ENCODE assay signal across 10 mouse cellular contexts in the genomic region with DNA sequence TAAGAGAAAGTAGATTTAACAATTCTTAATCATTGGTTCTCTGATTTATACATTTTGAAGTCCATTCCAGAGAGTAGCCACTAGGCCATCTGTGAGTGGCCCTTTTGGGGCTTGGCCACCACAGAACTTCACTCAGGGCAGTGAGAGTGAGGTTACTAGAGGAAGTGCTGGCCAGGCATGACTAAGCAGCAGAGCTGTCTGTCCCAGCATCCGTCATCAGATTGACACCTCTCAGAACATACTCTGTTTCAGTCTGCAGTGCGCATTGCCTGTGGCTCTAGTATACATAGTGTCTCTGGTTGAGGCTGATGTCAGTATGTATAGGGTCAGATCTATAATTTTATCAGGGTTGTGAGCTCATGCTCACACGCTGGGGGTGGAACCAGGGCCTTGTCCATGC. TPM values are rescaled to one million over a fixed set of nuclear protein-coding genes. Genes with fewer than 3 reads are reported as not detected.
DNase-seq lines count a peak whose midpoint lies in the region; ATAC-seq and TF ChIP-seq lines count a peak whose summit lies in the region.
"Had no signal": no experiment of that assay in that cellular context is flagged by ENCODE, and none has a peak within 500 bp of the region (broad histone marks: within the 10 kb centered on the region; RNA-seq: fewer than 3 reads in every experiment).

No protein-coding gene starts in this region.

- H3K9ac ChIP-seq in liver, adult 2 months (ENCODE audit: low read depth, low read length) = no peak overlapping the region
- no peak overlapping the region for H3K9ac ChIP-seq in forebrain, embryonic 14.5 days (ENCODE audit: low read length)
- H3K9ac ChIP-seq: hindbrain, embryonic 15.5 days had no signal

- intact Hi-C loops in left cerebral cortex, postnatal 10 days (cut with DNase I) = no loop called here

- no peaks in the 10 kb centered on the region for H3K9me3 ChIP-seq in forebrain, embryonic 14.5 days (replicated peaks; ENCODE audit: control insufficient read depth, low read length)
- H3K9me3 ChIP-seq in embryonic facial prominence, embryonic 10.5 days = no peaks in the 10 kb centered on the region
- H3K9me3 ChIP-seq: hindbrain, embryonic 15.5 days had no signal

- H3K4me2 ChIP-seq in forebrain, embryonic 14.5 days (ENCODE audit: low read length) = no peak overlapping the region
- H3K4me2 ChIP-seq: hindbrain, embryonic 15.5 days had no signal

- no peaks in the 10 kb centered on the region for H3K36me3 ChIP-seq in liver, adult 2 months (ENCODE audit: control insufficient read depth, insufficient read depth, low read length)
- no peaks in the 10 kb centered on the region for H3K36me3 ChIP-seq in forebrain, embryonic 14.5 days (ENCODE audit: control insufficient read depth, insufficient read depth, low read length)
- peaks cover 3% of the 10 kb centered on the region; the same call in 1 of the 2 replicates for H3K36me3 ChIP-seq in embryonic facial prominence, embryonic 10.5 days (replicated peaks)
- H3K36me3 ChIP-seq: hindbrain, embryonic 15.5 days had no signal

- no peak for TF ChIP-seq POLR2A in liver, adult 2 months (IDR thresholded peaks at IDR 0.05; ENCODE audit: extremely low read depth, insufficient read depth, low read length)

- DNase-seq in heart, adult 11 months = peak; percentile 94
- no peak for DNase-seq in heart, adult 8-10 months (ENCODE audit: low spot score)
- peak; percentile 22 to 27 for DNase-seq in spleen, adult 18-20 months
- no peak for DNase-seq in spleen, adult 12 weeks (ENCODE audit: low spot score)
- peak; percentile 76 for DNase-seq in liver, adult 2 months (ENCODE audit: extremely low read depth, low read depth, low spot score)
- no peak for DNase-seq in forebrain, embryonic 14.5 days (ENCODE audit: low spot score)
- DNase-seq in left cerebral cortex, postnatal 10 days (ENCODE audit: extremely low spot score in 1 of 2, low spot score in 2 of 2) = no peak
- DNase-seq in embryonic facial prominence, embryonic 10.5 days (ENCODE audit: low spot score) = no peak
- DNase-seq: midbrain, embryonic 14.5 days had no signal

- H3K27me3 ChIP-seq in liver, adult 2 months (ENCODE audit: control insufficient read depth, insufficient read depth, low read length) = no peaks in the 10 kb centered on the region
- H3K27me3 ChIP-seq in forebrain, embryonic 14.5 days (replicated peaks; ENCODE audit: control insufficient read depth, insufficient read depth, low read length) = no peaks in the 10 kb centered on the region
- H3K27me3 ChIP-seq in embryonic facial prominence, embryonic 10.5 days (replicated peaks; ENCODE audit: low read depth, poor library complexity, severe bottlenecking) = no peaks in the 10 kb centered on the region
- H3K27me3 ChIP-seq: hindbrain, embryonic 15.5 days had no signal

- peaks cover 40% of the 10 kb centered on the region for H3K4me1 ChIP-seq in liver, adult 2 months (ENCODE audit: control insufficient read depth, insufficient read depth, low read length)
- peaks cover 11% of the 10 kb centered on the region for H3K4me1 ChIP-seq in forebrain, embryonic 14.5 days (ENCODE audit: control insufficient read depth, insufficient read depth, low read length)
- peaks cover 18% of the 10 kb centered on the region for H3K4me1 ChIP-seq in embryonic facial prominence, embryonic 10.5 days

- H3K4me3 ChIP-seq in liver, adult 2 months (ENCODE audit: insufficient read depth, low read depth, low read length) = no peak overlapping the region
- no peak overlapping the region for H3K4me3 ChIP-seq in forebrain, embryonic 14.5 days (ENCODE audit: low read depth, low read length)
- H3K4me3 ChIP-seq in embryonic facial prominence, embryonic 10.5 days = no peak overlapping the region
- H3K4me3 ChIP-seq: hindbrain, embryonic 15.5 days had no signal

- no peak for ATAC-seq in forebrain, embryonic 14.5 days

- WGBS in liver, adult 2 months = 27% methylated on average over 3 of the region's 3 CpGs
- WGBS in forebrain, embryonic 14.5 days = 96% methylated on average over 3 of the region's 3 CpGs
- 88% methylated on average over 3 of the region's 3 CpGs for WGBS in embryonic facial prominence, embryonic 10.5 days

- peaks cover 31% of the 10 kb centered on the region for H3K79me2 ChIP-seq in liver, adult 2 months (ENCODE audit: control insufficient read depth, insufficient read depth, low read length)

- peak overlapping the region; percentile 98 for H3K27ac ChIP-seq in liver, adult 2 months (replicated peaks; ENCODE audit: insufficient read depth, low read depth, low read length)
- no peak overlapping the region for H3K27ac ChIP-seq in forebrain, embryonic 14.5 days (ENCODE audit: low read depth, low read length)
- no peak overlapping the region for H3K27ac ChIP-seq in embryonic facial prominence, embryonic 10.5 days (replicated peaks)
- H3K27ac ChIP-seq: hindbrain, embryonic 15.5 days had no signal

- no peak for TF ChIP-seq CTCF in liver, adult 2 months (IDR thresholded peaks at IDR 0.05; ENCODE audit: low read depth, low read length)

RNA-seq across cellular contexts. Expression of gene Cds2, which starts 6.3 kb away (rescaled TPM):
- total RNA-seq in heart, adult 8-10 months (2022) = 10 to 100 TPM; 79.2 to 97.9 (median 83.9) TPM
- total RNA-seq in liver, adult 2 months (2014; rRNA removed) = 48.1 and 63.4 TPM in 2 replicates
- polyA plus RNA-seq in liver, adult 2 months (2012; rRNA removed) = 41.6 and 43.8 TPM in 2 replicates
- polyA plus RNA-seq in forebrain, embryonic 14.5 days (2014; fragmentation: Nextera tagmentation; extraction: Ambion mirVana) = 23.2 and 29.3 TPM in 2 replicates
- 100 to 1,000 TPM; 182 to 191 TPM for total RNA-seq in left cerebral cortex, postnatal 10 days (2021)
- 20.0 and 23.2 TPM in 2 replicates for polyA plus RNA-seq in embryonic facial prominence, embryonic 10.5 days (2016; fragmentation: Nextera tagmentation; extraction: Ambion mirVana)

RNA-seq across cellular contexts. Expression of gene Pcna, which starts 16.1 kb away (rescaled TPM):
- total RNA-seq in heart, adult 8-10 months (2022) = 10 to 100 TPM; 33.1 to 42.6 (median 38.3) TPM
- total RNA-seq in liver, adult 2 months (2014; rRNA removed) = 39.0 and 47.1 TPM in 2 replicates
- 20.6 and 22.5 TPM in 2 replicates for polyA plus RNA-seq in liver, adult 2 months (2012; rRNA removed)
- polyA plus RNA-seq in forebrain, embryonic 14.5 days (2014; fragmentation: Nextera tagmentation; extraction: Ambion mirVana) = 217 and 258 TPM in 2 replicates
- total RNA-seq in left cerebral cortex, postnatal 10 days (2021) = 10 to 100 TPM; 57.1 to 61.2 TPM
- polyA plus RNA-seq in embryonic facial prominence, embryonic 10.5 days (2016; fragmentation: Nextera tagmentation; extraction: Ambion mirVana) = 382 and 392 TPM in 2 replicates

RNA-seq across cellular contexts. Expression of gene Tmem230, which starts 21.6 kb away (rescaled TPM):
- total RNA-seq in heart, adult 8-10 months (2022) = 10 to 100 TPM; 25.1 to 29.2 (median 26.2) TPM
- 14.8 and 23.0 TPM in 2 replicates for total RNA-seq in liver, adult 2 months (2014; rRNA removed)
- polyA plus RNA-seq in liver, adult 2 months (2012; rRNA removed) = 35.2 and 76.3 TPM in 2 replicates
- 51.3 and 53.6 TPM in 2 replicates for polyA plus RNA-seq in forebrain, embryonic 14.5 days (2014; fragmentation: Nextera tagmentation; extraction: Ambion mirVana)
- total RNA-seq in left cerebral cortex, postnatal 10 days (2021) = 10 to 100 TPM; 27.0 to 30.2 TPM
- polyA plus RNA-seq in embryonic facial prominence, embryonic 10.5 days (2016; fragmentation: Nextera tagmentation; extraction: Ambion mirVana) = 38.6 and 43.8 TPM in 2 replicates

Comparison
In these comparisons a context has a peak if more than half of its experiments do, and no peak if none do; other contexts are left out.
1. DNase-seq: peak in heart, adult 11 months (single experiment), spleen, adult 18-20 months (2 of 2) and liver, adult 2 months (single experiment); none in heart, adult 8-10 months (single experiment), spleen, adult 12 weeks (single experiment), forebrain, embryonic 14.5 days (single experiment), left cerebral cortex, postnatal 10 days (0 of 2) and embryonic facial prominence, embryonic 10.5 days (single experiment).